ENCODE assay signal across 1 mouse cellular context in the genomic region with DNA sequence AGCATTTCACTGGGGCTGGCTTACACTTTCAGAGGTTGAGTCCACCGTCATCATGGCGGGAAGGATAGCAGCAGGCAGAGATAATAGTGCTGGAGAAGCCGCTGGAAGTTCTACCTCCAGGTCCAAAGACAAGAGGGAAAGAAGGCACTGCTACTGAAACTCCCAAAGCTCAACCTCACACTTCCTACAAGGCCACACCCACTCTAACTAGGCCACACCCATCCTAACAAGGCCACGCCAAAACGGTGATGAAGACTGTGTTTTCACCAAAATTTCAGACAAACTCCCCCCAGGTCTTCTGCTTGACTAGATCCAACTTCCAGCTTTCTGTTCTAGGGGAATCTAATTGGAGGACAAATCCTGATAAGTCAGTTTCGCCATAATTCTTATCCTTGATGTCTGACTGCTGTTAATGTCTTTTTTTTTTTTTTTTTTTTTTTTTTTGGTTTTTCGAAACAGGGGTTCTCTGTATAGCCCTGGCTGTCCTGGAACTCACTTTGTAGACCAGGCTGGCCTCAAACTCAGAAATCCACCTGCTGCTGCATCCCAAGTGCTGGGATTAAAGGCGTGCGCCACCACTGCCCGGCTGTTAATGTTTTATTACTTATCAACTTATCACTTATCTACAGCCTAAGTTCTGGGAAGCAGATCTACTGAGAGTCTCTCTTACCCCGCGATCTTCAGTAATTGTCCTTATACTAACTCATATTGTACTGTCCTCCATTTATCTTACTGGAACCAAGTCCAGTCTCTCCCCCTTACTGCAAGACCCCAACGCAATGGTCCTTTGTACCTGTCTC.
TF ChIP-seq lines count a peak whose summit lies in the region.

No protein-coding gene starts in this region.

TF ChIP-seq in MEL, 35 proteins besides CTCF, POLR2A, EP300 and RAD21:
- TF ChIP-seq ELF1 (IDR thresholded peaks at IDR 0.05; ENCODE audit: low read depth, low read length): no peak
- TF ChIP-seq GABPA (IDR thresholded peaks at IDR 0.05; ENCODE audit: low read depth, low read length): no peak
- no peak for TF ChIP-seq BHLHE40 (IDR thresholded peaks at IDR 0.05; ENCODE audit: borderline replicate concordance, low read depth, low read length)
- TF ChIP-seq MYB (IDR thresholded peaks at IDR 0.05; ENCODE audit: low read depth, low read length): no peak
- TF ChIP-seq MEF2A (IDR thresholded peaks at IDR 0.05; ENCODE audit: extremely low read depth, insufficient replicate concordance, low read depth, low read length, poor library complexity, severe bottlenecking): no peak
- peak; percentile 81 for TF ChIP-seq ZNF384 (IDR thresholded peaks at IDR 0.05; ENCODE audit: low read depth, low read length)
- no peak for TF ChIP-seq MXI1 (IDR thresholded peaks at IDR 0.05; ENCODE audit: low read depth, low read length)
TF ChIP-seq in MEL: peak in this region for 1.
